Mouse (Mus musculus): ENCODE measurements around the gene Impdh1. TPM values are rescaled to one million over a fixed set of nuclear protein-coding genes. Genes with fewer than 3 reads are reported as not detected.

The Impdh1 gene
- total RNA-seq (2023): 10 to 100 TPM; 69.1 to 73.9 TPM

GRCm38 (mm10) chr6:29215881-29216501 lies at the start of gene Impdh1:
Impdh1 (minus strand) TSS chr6:29216364.

GRCm38 (mm10) chr6:29178888-29179658 lies 37.1 kb downstream of the Impdh1 start, which contains the start of gene Prrt4:
Prrt4 (minus strand) TSS chr6:29179584.

GRCm38 (mm10) chr6:29164314-29165244 lies 51.6 kb downstream of the Impdh1 start, which contains the start of gene Rbm28:
Rbm28 (minus strand) TSS chr6:29165006.

Other genes with a start within 250 kb of the Impdh1 start
- not detected for gene Lep, start 156.1 kb downstream of the Impdh1 start, total RNA-seq (2023)
- 10 to 100 TPM; 84.3 to 84.6 TPM for gene Rbm28, start 51.4 kb downstream of the Impdh1 start, total RNA-seq (2023)
- gene Prrt4, start 36.8 kb downstream of the Impdh1 start, total RNA-seq (2023): under 1 TPM in 1 of 2 experiments, not detected in 1; 0.26 TPM
- gene Hilpda, start 56.1 kb upstream of the Impdh1 start, total RNA-seq (2023): 10 to 100 TPM; 15.4 to 18.3 TPM
- gene Fam71f2, start 63.2 kb upstream of the Impdh1 start, total RNA-seq (2023): 1 to 10 TPM in 1 of 2 experiments, not detected in 1; 1.1 TPM
- gene Fam71f1, start 102.8 kb upstream of the Impdh1 start, total RNA-seq (2023): not detected
- gene Calu, start 131.7 kb upstream of the Impdh1 start, total RNA-seq (2023): 10 to 100 TPM; 42.9 to 52.3 TPM
- gene Opn1sw, start 172.1 kb upstream of the Impdh1 start, total RNA-seq (2023): not detected
- not detected for gene Ccdc136, start 179.9 kb upstream of the Impdh1 start, total RNA-seq (2023)
- gene Flnc, start 216.9 kb upstream of the Impdh1 start, total RNA-seq (2023): not detected